Mouse (Mus musculus) mesoderm, embryonic 11.5 days (tissue): ENCODE measurements around the gene Fam131a.

Experiments
- DNase-seq: peaks from one replicate; pipeline ENCODE4 v3.0.0-alpha.2; 2012; ENCODE audit warnings: low read depth, low spot score

The Fam131a gene

DNA sequence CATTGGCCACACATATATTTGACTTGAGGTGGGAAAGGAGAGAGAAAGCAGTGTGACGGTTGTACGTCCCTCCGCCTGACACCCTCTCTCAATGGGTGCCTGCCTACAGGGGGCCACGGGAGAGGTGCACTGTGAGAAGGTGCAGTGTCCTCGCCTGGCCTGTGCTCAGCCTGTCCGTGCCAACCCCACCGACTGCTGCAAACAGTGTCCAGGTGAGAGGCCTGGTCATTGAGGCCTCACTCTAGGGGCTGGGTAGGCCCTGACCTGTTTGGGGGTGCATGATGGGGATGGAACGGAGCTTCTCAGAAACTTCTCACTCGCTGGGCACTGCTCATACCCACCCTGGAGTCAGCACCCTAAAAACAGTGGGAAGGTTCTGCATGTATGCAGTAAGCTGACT is 46.8 kb downstream of the Fam131a start:
- no peak for DNase-seq

- DNase-seq, result no peak
Measured at GRCm38 (mm10) chr16:20746641-20747040, 53.6 kb downstream of the Fam131a start.

DNA sequence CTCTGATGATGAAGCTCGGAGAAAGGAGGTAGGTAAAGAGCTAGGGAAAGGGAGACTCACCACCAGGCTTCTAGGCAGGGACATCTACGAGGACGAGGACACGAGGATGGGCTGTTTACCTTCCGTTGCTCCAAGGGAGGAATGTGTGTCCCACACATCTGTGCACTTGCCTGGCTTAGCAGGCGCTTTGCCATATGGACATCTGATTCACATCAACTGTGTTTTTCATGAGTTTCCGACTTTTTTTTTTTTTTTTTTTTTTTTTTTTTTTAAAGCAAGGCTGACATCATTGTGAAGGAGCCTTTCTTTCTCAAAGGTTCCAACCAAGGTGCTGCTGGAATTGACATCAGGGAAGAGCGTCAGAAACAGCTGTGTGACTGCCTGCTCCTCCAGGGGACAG is 57.5 kb downstream of the Fam131a start:
- peak; percentile 50 for DNase-seq
